Mouse (Mus musculus): ENCODE measurements around the gene Chpt1. TPM values are rescaled to one million over a fixed set of nuclear protein-coding genes. Genes with fewer than 3 reads are reported as not detected.
A peak's percentile ranks its signal among the peaks of the same experiment; 100 is the strongest.

The Chpt1 gene
- polyA plus RNA-seq, 1 experiment from 2014 or later = 16.5 TPM

DNA sequence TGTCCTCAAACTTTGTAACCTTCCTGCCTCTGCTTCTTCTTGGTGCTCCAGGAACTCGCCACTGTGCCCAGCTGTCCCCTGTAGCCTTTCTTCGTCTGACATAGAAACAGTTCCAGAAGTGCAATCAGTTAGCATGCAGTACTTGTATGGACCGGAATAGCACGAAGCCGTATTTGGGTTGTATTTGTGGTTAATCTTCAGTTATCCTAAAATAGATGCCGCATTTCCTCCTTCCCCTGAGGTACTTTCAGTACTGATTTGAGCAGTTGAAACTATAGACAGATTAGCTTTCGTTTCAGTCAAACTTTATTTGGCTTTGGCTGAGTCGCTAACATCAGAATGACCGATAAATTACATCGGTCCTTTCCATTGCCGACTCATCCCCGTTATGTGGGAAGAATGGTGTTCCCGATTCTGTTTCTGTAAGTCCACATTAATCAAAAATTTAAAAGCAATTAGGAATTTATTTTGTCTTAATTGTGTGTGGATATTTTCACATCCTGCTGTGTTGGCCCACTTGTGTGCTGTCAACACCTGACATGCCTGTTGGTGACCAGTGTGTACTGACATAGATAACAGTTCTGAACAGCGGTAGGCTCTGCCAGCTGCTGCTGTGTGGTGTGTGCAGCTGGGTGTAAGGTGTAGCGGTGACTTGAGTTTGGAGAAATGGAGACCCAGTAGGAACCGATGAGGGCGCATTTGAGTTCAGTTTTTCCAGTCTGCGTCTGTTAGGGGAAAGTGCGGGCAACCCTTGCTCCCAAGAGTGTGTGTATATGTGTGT lies 83.0 kb downstream of the Chpt1 start:
- 89% methylated on average over 19 of the region's 19 CpGs for WGBS
- Histone ChIP-seq H3K4me2 (ENCODE audit: low read depth, low read length) (no peak overlapping the region), H3K27ac (ENCODE audit: low read length) (no peak overlapping the region), H3K9me3 (replicated peaks; ENCODE audit: control insufficient read depth, low read length) (no peaks in the 10 kb centered on the region), H3K36me3 (ENCODE audit: control insufficient read depth, insufficient read depth, low read length) (no peaks in the 10 kb centered on the region), H3K27me3 (ENCODE audit: control insufficient read depth, insufficient read depth, low read length) (no peaks in the 10 kb centered on the region), H3K9ac (ENCODE audit: low read length) (no peak overlapping the region), H3K4me1 (ENCODE audit: control insufficient read depth, insufficient read depth, low read length) (no peaks in the 10 kb centered on the region), H3K4me3 (replicated peaks; ENCODE audit: low read length) (no peak overlapping the region)
- no peak for ATAC-seq (ENCODE audit: insufficient read depth, low FRiP score)

DNA sequence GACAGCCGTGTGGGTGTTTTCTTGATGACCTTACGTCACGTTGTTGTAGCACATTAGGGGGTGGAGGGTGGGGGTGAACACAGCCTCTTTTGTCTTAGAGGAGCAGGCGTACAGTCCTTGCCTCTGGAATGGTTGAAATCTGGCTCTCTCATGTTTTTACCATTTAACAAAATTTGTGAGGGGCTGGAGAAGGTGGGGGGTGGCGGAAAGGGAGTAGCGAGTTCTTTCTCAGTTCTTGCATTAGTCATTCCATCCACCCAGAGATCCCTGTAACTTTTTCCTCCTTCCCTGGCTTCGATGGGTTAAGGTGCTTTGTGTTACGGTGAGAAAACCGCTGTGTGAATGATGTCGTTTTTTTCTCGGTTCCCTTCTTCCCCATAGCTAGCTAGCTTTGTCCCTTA lies 83.7 kb downstream of the Chpt1 start:
- no peaks in the 10 kb centered on the region for H3K36me3 ChIP-seq (ENCODE audit: control insufficient read depth, insufficient read depth, low read length)
- no peaks in the 10 kb centered on the region for H3K4me1 ChIP-seq (ENCODE audit: control insufficient read depth, insufficient read depth, low read length)
- WGBS = 67% methylated on average over 11 of the region's 11 CpGs
- no peak overlapping the region for H3K9ac ChIP-seq (ENCODE audit: low read length)
- H3K27ac ChIP-seq (ENCODE audit: low read length) = no peak overlapping the region
- no peaks in the 10 kb centered on the region for H3K27me3 ChIP-seq (ENCODE audit: control insufficient read depth, insufficient read depth, low read length)
- ATAC-seq (ENCODE audit: insufficient read depth, low FRiP score) = no peak
- H3K4me2 ChIP-seq (ENCODE audit: low read depth, low read length) = no peak overlapping the region
- no peaks in the 10 kb centered on the region for H3K9me3 ChIP-seq (replicated peaks; ENCODE audit: control insufficient read depth, low read length)
- no peak overlapping the region for H3K4me3 ChIP-seq (replicated peaks; ENCODE audit: low read length)

DNA sequence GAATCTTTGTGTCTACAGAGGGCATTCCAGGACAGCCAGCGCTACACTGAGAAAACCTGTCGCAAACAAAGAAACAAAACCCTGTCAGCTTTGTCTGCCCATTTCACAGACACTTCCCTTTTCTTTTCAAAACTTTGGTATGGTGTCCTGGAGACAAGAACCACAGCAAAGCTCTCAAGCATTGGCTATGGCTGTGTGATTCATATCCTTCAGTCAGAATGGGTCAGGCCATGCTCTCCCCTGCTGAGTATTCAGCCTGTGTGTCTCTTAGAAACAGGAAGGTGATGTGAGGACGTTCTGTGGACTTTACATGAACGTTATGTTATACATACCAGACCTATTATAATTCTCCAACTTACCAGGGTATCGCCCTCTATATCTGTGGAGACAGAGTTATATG lies 86.2 kb downstream of the Chpt1 start:
- Histone ChIP-seq H3K4me2 (ENCODE audit: low read depth, low read length) (no peak overlapping the region), H3K9ac (ENCODE audit: low read length) (no peak overlapping the region), H3K27ac (ENCODE audit: low read length) (no peak overlapping the region), H3K4me3 (replicated peaks; ENCODE audit: low read length) (no peak overlapping the region), H3K36me3 (ENCODE audit: control insufficient read depth, insufficient read depth, low read length) (no peaks in the 10 kb centered on the region), H3K4me1 (ENCODE audit: control insufficient read depth, insufficient read depth, low read length) (no peaks in the 10 kb centered on the region), H3K27me3 (ENCODE audit: control insufficient read depth, insufficient read depth, low read length) (no peaks in the 10 kb centered on the region), H3K9me3 (replicated peaks; ENCODE audit: control insufficient read depth, low read length) (no peaks in the 10 kb centered on the region)
- WGBS = 88% methylated on average over 5 of the region's 5 CpGs
- no peak for ATAC-seq (ENCODE audit: insufficient read depth, low FRiP score)

DNA sequence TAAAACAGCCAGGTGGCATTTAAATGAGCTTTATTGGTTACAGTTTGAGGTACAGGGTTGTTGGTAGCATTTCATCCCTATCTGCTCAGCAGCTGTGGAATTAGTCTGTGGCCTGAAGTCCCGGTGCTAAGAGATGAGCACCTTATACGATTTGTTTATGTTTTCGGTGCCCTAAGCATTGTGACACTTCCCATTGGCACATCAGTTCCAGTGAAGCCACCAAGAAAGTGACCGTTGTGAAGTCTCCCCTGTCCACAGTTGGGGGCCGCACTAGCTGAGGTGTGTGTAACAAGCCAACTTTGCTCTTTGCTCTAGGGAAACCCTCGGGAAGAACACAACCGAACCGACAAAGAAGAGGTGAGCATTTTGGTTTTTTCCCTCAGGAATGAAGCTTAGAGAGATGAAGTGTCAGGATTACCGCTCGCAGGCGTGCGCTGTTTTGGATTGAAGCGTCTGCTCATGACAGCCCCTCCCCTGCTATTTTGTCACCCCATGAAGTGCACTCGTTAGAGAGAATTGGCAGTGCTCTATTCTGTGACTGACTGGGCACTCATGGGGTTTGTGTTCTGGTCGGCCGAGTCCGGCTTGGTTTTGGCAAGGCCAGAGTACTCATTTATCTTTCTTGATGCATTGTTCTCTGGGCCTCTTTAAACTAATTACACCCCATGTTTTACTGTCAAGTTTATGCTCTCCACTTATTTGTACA lies 91.4 kb downstream of the Chpt1 start:
- WGBS = 70% methylated on average over 17 of the region's 17 CpGs
- no peak; the same call in 1 of the 2 replicates for ATAC-seq (ENCODE audit: insufficient read depth, low FRiP score)

DNA sequence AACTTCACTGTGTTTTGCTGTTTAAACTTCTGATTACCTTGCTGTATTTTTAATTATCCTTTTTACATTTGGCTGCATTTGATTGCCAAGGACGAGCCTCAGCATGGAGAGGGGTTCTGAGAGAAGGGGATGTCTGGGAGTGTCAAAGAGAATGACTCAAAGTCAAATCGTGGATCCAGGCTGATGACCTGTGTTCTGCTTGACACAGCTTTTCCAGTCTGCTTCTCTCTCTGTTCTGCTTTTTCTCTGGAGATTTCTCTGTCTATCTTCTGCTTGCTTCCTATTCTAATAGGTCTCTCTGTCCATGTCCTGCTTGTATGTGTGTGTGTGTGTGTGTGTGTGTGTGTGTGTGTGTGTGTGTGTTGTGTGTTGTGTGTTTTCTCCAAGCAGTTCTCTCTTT lies 94.1 kb downstream of the Chpt1 start:
- 59% methylated on average over 2 of the region's 2 CpGs for WGBS

More for the DNA sequence above, 91.4 kb downstream of the Chpt1 start:
- Histone ChIP-seq H3K4me3 (replicated peaks; ENCODE audit: low read length) (no peak overlapping the region), H3K27me3 (ENCODE audit: control insufficient read depth, insufficient read depth, low read length) (no peaks in the 10 kb centered on the region), H3K27ac (ENCODE audit: low read length) (no peak overlapping the region), H3K4me1 (ENCODE audit: control insufficient read depth, insufficient read depth, low read length) (no peaks in the 10 kb centered on the region), H3K9ac (ENCODE audit: low read length) (no peak overlapping the region), H3K9me3 (replicated peaks; ENCODE audit: control insufficient read depth, low read length) (no peaks in the 10 kb centered on the region), H3K4me2 (ENCODE audit: low read depth, low read length) (no peak overlapping the region), H3K36me3 (ENCODE audit: control insufficient read depth, insufficient read depth, low read length) (no peaks in the 10 kb centered on the region)

DNA sequence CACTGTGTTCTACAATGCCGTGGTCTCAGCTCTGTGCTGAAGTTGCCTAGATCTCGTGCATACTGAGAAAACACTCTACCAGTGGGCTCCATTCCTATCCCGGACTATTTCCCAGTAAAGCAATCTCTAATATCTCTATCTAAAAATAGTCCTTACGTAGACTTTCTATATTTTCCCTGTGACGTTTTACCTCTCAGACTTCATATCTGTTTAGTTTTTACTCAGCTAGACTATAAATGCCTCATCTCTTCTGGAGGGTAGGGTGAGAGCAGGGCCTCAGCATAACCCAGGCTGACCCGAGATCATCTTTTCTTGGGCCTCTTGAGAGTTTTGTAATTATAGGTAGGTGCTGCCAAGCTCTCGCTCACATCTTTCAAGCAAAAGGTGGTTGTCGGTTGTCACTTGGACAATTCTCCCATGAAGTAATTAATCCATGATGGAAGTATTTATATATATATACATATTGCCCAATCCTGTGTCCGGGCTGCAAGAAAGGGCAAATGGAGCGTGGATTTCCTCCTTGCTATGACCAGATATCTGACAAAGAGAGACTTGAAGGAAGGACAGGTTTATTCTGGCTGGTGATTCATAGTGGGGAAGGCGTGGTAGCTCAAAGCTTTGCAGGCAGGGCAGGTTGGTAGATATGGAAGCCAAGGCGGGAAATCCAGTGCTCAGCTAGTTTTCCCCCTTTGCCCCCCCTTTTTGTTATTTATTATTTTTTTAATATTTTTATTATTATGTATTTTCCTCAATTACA lies 95.8 kb downstream of the Chpt1 start:
- Histone ChIP-seq H3K9me3 (replicated peaks; ENCODE audit: control insufficient read depth, low read length) (no peaks in the 10 kb centered on the region), H3K27me3 (ENCODE audit: control insufficient read depth, insufficient read depth, low read length) (no peaks in the 10 kb centered on the region), H3K36me3 (ENCODE audit: control insufficient read depth, insufficient read depth, low read length) (no peaks in the 10 kb centered on the region), H3K4me3 (replicated peaks; ENCODE audit: low read length) (no peak overlapping the region), H3K4me1 (ENCODE audit: control insufficient read depth, insufficient read depth, low read length) (no peaks in the 10 kb centered on the region), H3K9ac (ENCODE audit: low read length) (no peak overlapping the region), H3K27ac (ENCODE audit: low read length) (no peak overlapping the region), H3K4me2 (ENCODE audit: low read depth, low read length) (no peak overlapping the region)
- peak; percentile 62; the same call in 1 of the 2 replicates for ATAC-seq (ENCODE audit: insufficient read depth, low FRiP score)
- 81% methylated on average over 12 of the region's 12 CpGs for WGBS

More for the DNA sequence above, 94.1 kb downstream of the Chpt1 start:
- no peak overlapping the region for H3K4me3 ChIP-seq (replicated peaks; ENCODE audit: low read length)
- no peak overlapping the region for H3K4me2 ChIP-seq (ENCODE audit: low read depth, low read length)
- no peak for ATAC-seq (ENCODE audit: insufficient read depth, low FRiP score)
- H3K27me3 ChIP-seq (ENCODE audit: control insufficient read depth, insufficient read depth, low read length) = no peaks in the 10 kb centered on the region
- no peak overlapping the region for H3K27ac ChIP-seq (ENCODE audit: low read length)
- no peaks in the 10 kb centered on the region for H3K4me1 ChIP-seq (ENCODE audit: control insufficient read depth, insufficient read depth, low read length)
- H3K36me3 ChIP-seq (ENCODE audit: control insufficient read depth, insufficient read depth, low read length) = no peaks in the 10 kb centered on the region
- H3K9ac ChIP-seq (ENCODE audit: low read length) = no peak overlapping the region
- H3K9me3 ChIP-seq (replicated peaks; ENCODE audit: control insufficient read depth, low read length) = no peaks in the 10 kb centered on the region

GRCm38 (mm10) chr10:88405812-88406211 lies 98.1 kb downstream of the Chpt1 start:
- H3K4me3 ChIP-seq (replicated peaks; ENCODE audit: low read length) = no peak overlapping the region
- H3K36me3 ChIP-seq (ENCODE audit: control insufficient read depth, insufficient read depth, low read length) = no peaks in the 10 kb centered on the region
- H3K27me3 ChIP-seq (ENCODE audit: control insufficient read depth, insufficient read depth, low read length) = no peaks in the 10 kb centered on the region
- no peaks in the 10 kb centered on the region for H3K4me1 ChIP-seq (ENCODE audit: control insufficient read depth, insufficient read depth, low read length)
- WGBS = 79% methylated on average over 7 of the region's 7 CpGs
- H3K27ac ChIP-seq (ENCODE audit: low read length) = no peak overlapping the region
- H3K4me2 ChIP-seq (ENCODE audit: low read depth, low read length) = no peak overlapping the region
- H3K9me3 ChIP-seq (replicated peaks; ENCODE audit: control insufficient read depth, low read length) = no peaks in the 10 kb centered on the region
- H3K9ac ChIP-seq (ENCODE audit: low read length) = no peak overlapping the region
- no peak for ATAC-seq (ENCODE audit: insufficient read depth, low FRiP score)

- H3K36me3 ChIP-seq (ENCODE audit: control insufficient read depth, insufficient read depth, low read length) = no peaks in the 10 kb centered on the region
- no peak overlapping the region for H3K9ac ChIP-seq (ENCODE audit: low read length)
- no peak overlapping the region for H3K4me2 ChIP-seq (ENCODE audit: low read depth, low read length)
- 73% methylated on average over 6 of the region's 6 CpGs for WGBS
- H3K4me3 ChIP-seq (replicated peaks; ENCODE audit: low read length) = no peak overlapping the region
- no peak overlapping the region for H3K27ac ChIP-seq (ENCODE audit: low read length)
- no peaks in the 10 kb centered on the region for H3K9me3 ChIP-seq (replicated peaks; ENCODE audit: control insufficient read depth, low read length)
- no peaks in the 10 kb centered on the region for H3K4me1 ChIP-seq (ENCODE audit: control insufficient read depth, insufficient read depth, low read length)
- no peak for ATAC-seq (ENCODE audit: insufficient read depth, low FRiP score)
- no peaks in the 10 kb centered on the region for H3K27me3 ChIP-seq (ENCODE audit: control insufficient read depth, insufficient read depth, low read length)
These were observed 99.7 kb downstream of the Chpt1 start for GRCm38 (mm10) chr10:88404220-88404619.

DNA sequence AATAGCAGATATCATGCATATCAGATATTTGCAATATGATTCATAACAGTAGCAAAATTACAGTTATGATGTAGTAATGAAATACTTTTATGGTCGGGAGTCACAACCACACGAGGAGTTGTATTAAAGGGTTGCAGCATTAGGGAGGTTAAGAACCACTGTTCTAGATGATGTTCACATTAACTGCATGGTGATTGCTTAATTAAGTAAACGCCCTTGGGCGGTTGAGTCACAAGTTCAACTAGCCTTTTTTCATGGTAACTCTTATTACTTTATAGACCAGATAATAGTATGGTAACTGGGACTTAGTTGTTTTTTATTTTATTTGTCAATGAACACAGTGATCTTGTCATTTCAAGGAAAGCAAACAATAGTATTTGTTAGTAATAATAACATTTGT lies 100.9 kb downstream of the Chpt1 start:
- H3K9me3 ChIP-seq (replicated peaks; ENCODE audit: control insufficient read depth, low read length) = no peaks in the 10 kb centered on the region
- H3K4me3 ChIP-seq (replicated peaks; ENCODE audit: low read length) = no peak overlapping the region
- no peak overlapping the region for H3K9ac ChIP-seq (ENCODE audit: low read length)
- no peaks in the 10 kb centered on the region for H3K36me3 ChIP-seq (ENCODE audit: control insufficient read depth, insufficient read depth, low read length)
- H3K27ac ChIP-seq (ENCODE audit: low read length) = no peak overlapping the region
- no peak for ATAC-seq (ENCODE audit: insufficient read depth, low FRiP score)
- 96% methylated on average over 4 of the region's 4 CpGs for WGBS
- H3K27me3 ChIP-seq (ENCODE audit: control insufficient read depth, insufficient read depth, low read length) = no peaks in the 10 kb centered on the region
- H3K4me1 ChIP-seq (ENCODE audit: control insufficient read depth, insufficient read depth, low read length) = no peaks in the 10 kb centered on the region
- no peak overlapping the region for H3K4me2 ChIP-seq (ENCODE audit: low read depth, low read length)

Measured in stomach, embryonic 16.5 days (tissue).